Mouse (Mus musculus) effector memory CD4-positive, alpha-beta T cell, adult 5 months (primary cell): ENCODE results near the gene Aprt. TPM values are rescaled to one million over a fixed set of nuclear protein-coding genes. Genes with fewer than 3 reads are reported as not detected.

Source experiments
- polyA plus RNA-seq: library from polyadenylated mRNA; unstranded; fragments of 100-300 nt; shearing (Covaris generic); gene quantifications from one replicate; pipeline ENCODE4 v1.2.1, GENCODE M21; 2017

Gene Aprt
- polyA plus RNA-seq: 151 TPM

GRCm38 (mm10) chr8:122576648-122577022, at the start of gene Aprt:
Gene Aprt, minus strand, starts transcription at chr8:122576909.

GRCm38 (mm10) chr8:122622727-122623126, 46.0 kb upstream of the Aprt start, which contains the start of gene Pabpn1l:
Gene Pabpn1l, minus strand, starts transcription at chr8:122622739.

GRCm38 (mm10) chr8:122611295-122612133, 34.8 kb upstream of the Aprt start, which contains the start of the genes Galns and Trappc2l:
Gene Galns, minus strand, starts transcription at chr8:122611463.
Gene Trappc2l, plus strand, starts transcription at chr8:122611640.

GRCm38 (mm10) chr8:122567361-122568108, 9.2 kb downstream of the Aprt start, which contains the start of gene Cdt1:
Gene Cdt1, plus strand, starts transcription at chr8:122568015.

GRCm38 (mm10) chr8:122551265-122552051, 25.3 kb downstream of the Aprt start, which contains the start of gene Piezo1:
Gene Piezo1, minus strand, starts transcription at chr8:122551329.

Other genes starting within 250 kb of the Aprt start
- not detected for gene Trhr2, start 216.2 kb downstream of the Aprt start, polyA plus RNA-seq
- 49.3 TPM for gene Zc3h18, start 200.3 kb downstream of the Aprt start, polyA plus RNA-seq
- gene Il17c, start 154.9 kb downstream of the Aprt start, polyA plus RNA-seq: 0.54 TPM
- gene Cyba, start 144.0 kb downstream of the Aprt start, polyA plus RNA-seq: 405 TPM
- gene Mvd, start 133.5 kb downstream of the Aprt start, polyA plus RNA-seq: 10.3 TPM
- gene Snai3, start 116.2 kb downstream of the Aprt start, polyA plus RNA-seq: 8.2 TPM
- gene Rnf166, start 100.8 kb downstream of the Aprt start, polyA plus RNA-seq: 170 TPM
- gene Ctu2, start 100.8 kb downstream of the Aprt start, polyA plus RNA-seq: 44.4 TPM
- gene Piezo1, start 25.6 kb downstream of the Aprt start, polyA plus RNA-seq: 35.1 TPM
- gene Cdt1, start 8.9 kb downstream of the Aprt start, polyA plus RNA-seq: 77.6 TPM
- 7.4 TPM for gene Galns, start 34.6 kb upstream of the Aprt start, polyA plus RNA-seq
- gene Trappc2l, start 34.7 kb upstream of the Aprt start, polyA plus RNA-seq: 33.9 TPM
- not detected for gene Pabpn1l, start 45.8 kb upstream of the Aprt start, polyA plus RNA-seq
- gene Cbfa2t3, start 122.2 kb upstream of the Aprt start, polyA plus RNA-seq: 1.5 TPM
- 5.4 TPM for gene Acsf3, start 198.6 kb upstream of the Aprt start, polyA plus RNA-seq